Mouse (Mus musculus): ENCODE data around the gene Dmd. TPM values are rescaled to one million over a fixed set of nuclear protein-coding genes. Genes with fewer than 3 reads are reported as not detected.

Dmd gene
- polyA plus RNA-seq, 1 experiment from 2014 or later = 33.3 TPM

DNA sequence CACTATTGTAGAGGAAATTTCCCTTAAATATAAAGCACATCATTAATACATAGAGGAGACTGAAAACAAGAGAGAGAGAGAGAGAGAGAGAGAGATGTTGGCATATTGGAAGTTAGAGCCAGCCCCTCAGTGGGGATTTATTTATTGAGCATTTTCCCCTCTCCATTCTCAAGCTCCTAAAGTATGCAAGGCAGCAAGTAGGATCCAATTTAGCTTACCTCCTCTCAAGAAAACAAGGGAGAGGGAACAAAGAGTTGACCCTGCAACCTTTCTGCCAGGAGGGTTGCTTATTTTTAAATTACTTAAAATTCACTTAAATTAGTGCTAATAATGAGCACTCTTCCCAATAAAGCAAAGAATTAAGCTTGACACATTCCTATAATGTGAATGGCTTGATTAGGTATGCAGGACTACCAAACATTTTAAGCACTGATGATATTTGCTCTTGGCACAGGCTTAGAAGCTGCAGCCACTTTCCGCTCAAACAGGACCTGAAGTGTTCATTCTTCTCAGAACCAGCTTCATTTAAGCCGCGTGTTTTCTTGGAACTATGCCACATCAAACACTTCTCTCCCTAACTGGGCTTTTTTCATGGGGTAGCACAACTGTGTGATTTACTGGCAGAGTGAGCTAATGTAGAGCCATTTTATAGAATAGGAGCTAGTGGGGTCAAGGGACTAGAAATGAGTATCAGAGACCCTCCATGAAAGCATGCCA is 1566.1 kb downstream of the Dmd start:
- no peak for ATAC-seq (ENCODE audit: low FRiP score)
- Histone ChIP-seq H3K27ac (no peak overlapping the region), H3K4me1 (replicated peaks; ENCODE audit: control insufficient read depth, insufficient read depth, low read length) (no peaks in the 10 kb centered on the region), H3K36me3 (replicated peaks; ENCODE audit: control insufficient read depth, insufficient read depth) (no peaks in the 10 kb centered on the region), H3K9me3 (ENCODE audit: control insufficient read depth, low read length) (no peaks in the 10 kb centered on the region), H3K4me2 (replicated peaks) (no peak overlapping the region), H3K9ac (no peak overlapping the region), H3K4me3 (replicated peaks; ENCODE audit: low read length) (no peak overlapping the region), H3K27me3 (ENCODE audit: control insufficient read depth, insufficient read depth, low read length) (no peaks in the 10 kb centered on the region)
- 61% methylated on average over 3 of the region's 3 CpGs for WGBS
- DNase-seq (ENCODE audit: low spot score) = no peak

DNA sequence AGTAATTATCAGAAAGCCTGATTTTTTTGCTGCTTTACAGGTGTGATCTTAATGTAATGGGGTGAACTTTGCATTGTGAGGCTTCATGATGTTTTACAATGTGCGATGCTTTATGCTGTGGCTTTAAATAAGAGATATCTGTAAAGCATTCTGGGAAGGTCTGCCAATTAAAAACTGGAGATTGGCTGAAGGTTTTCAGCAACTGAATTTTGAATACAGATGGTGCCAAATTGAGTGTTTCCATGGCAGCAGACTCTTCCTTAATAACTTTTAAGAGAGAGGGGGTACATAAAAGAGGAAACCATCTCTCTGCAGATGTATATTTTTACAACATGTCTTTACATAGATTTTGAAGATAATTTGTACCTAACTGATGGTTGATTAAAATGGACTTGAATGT is 1603.3 kb downstream of the Dmd start:
- 88% methylated on average over 1 of the region's 1 CpGs for WGBS
- ATAC-seq (ENCODE audit: low FRiP score) = no peak
- Histone ChIP-seq H3K27me3 (ENCODE audit: control insufficient read depth, insufficient read depth, low read length) (no peaks in the 10 kb centered on the region), H3K9ac (no peak overlapping the region), H3K4me1 (replicated peaks; ENCODE audit: control insufficient read depth, insufficient read depth, low read length) (no peaks in the 10 kb centered on the region), H3K9me3 (ENCODE audit: control insufficient read depth, low read length) (no peaks in the 10 kb centered on the region), H3K4me2 (replicated peaks) (no peak overlapping the region), H3K27ac (no peak overlapping the region), H3K4me3 (replicated peaks; ENCODE audit: low read length) (no peak overlapping the region), H3K36me3 (replicated peaks; ENCODE audit: control insufficient read depth, insufficient read depth) (no peaks in the 10 kb centered on the region)
- no peak for DNase-seq (ENCODE audit: low spot score)

DNA sequence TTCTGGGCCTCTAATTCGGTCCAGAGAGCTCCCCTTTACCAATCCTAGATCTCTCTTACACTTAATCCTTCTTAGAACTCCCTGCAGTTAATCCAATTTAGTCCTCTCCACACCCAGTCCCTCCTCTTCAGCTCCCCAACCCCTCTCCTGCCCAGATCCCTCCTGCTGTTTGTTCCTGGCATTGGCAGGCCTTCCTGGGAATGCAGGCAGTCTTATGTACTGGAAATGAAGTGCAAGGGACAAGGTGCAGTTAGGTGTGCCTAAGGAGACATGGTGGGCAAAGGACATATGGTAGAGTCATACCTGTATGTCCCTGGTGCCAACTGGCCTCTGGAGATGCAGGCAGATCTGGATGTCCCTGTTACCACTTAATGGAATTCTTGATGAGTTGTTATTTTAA is 1604.8 kb downstream of the Dmd start:
- H3K9ac ChIP-seq = no peak overlapping the region
- WGBS = 29% methylated on average over 1 of the region's 1 CpGs
- H3K9me3 ChIP-seq (ENCODE audit: control insufficient read depth, low read length) = no peaks in the 10 kb centered on the region
- H3K27me3 ChIP-seq (ENCODE audit: control insufficient read depth, insufficient read depth, low read length) = no peaks in the 10 kb centered on the region
- DNase-seq (ENCODE audit: low spot score) = no peak
- H3K36me3 ChIP-seq (replicated peaks; ENCODE audit: control insufficient read depth, insufficient read depth) = no peaks in the 10 kb centered on the region
- no peak overlapping the region for H3K4me2 ChIP-seq (replicated peaks)
- H3K27ac ChIP-seq = no peak overlapping the region
- H3K4me1 ChIP-seq (replicated peaks; ENCODE audit: control insufficient read depth, insufficient read depth, low read length) = no peaks in the 10 kb centered on the region
- H3K4me3 ChIP-seq (replicated peaks; ENCODE audit: low read length) = no peak overlapping the region
- no peak for ATAC-seq (ENCODE audit: low FRiP score)

DNA sequence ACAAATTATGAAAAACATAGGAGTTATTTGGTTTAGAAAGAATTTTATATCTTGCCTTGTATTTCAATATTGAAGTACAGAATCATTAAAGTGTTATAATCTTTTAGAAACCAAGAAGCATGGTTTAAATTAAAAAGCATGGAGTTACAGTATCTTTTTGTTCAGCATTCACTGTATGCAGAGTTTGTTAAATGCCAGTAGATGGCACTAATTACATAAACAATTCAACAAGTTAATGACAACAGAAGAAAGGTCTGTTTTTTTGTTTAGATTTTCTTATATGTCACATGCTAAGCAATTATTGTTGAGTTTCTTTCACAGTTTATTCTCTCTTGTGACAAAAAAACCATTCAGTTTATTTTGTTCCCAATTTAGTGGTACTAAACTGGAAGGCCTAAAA is 1649.8 kb downstream of the Dmd start:
- no peak overlapping the region for H3K27ac ChIP-seq
- H3K9ac ChIP-seq = no peak overlapping the region
- no peaks in the 10 kb centered on the region for H3K9me3 ChIP-seq (ENCODE audit: control insufficient read depth, low read length)
- DNase-seq (ENCODE audit: low spot score) (peak; percentile 31), ATAC-seq (ENCODE audit: low FRiP score) (no peak)
- H3K27me3 ChIP-seq (ENCODE audit: control insufficient read depth, insufficient read depth, low read length) = no peaks in the 10 kb centered on the region
- no peaks in the 10 kb centered on the region for H3K4me1 ChIP-seq (replicated peaks; ENCODE audit: control insufficient read depth, insufficient read depth, low read length)
- no peak overlapping the region for H3K4me2 ChIP-seq (replicated peaks)
- no peak overlapping the region for H3K4me3 ChIP-seq (replicated peaks; ENCODE audit: low read length)
- H3K36me3 ChIP-seq (replicated peaks; ENCODE audit: control insufficient read depth, insufficient read depth) = no peaks in the 10 kb centered on the region

DNA sequence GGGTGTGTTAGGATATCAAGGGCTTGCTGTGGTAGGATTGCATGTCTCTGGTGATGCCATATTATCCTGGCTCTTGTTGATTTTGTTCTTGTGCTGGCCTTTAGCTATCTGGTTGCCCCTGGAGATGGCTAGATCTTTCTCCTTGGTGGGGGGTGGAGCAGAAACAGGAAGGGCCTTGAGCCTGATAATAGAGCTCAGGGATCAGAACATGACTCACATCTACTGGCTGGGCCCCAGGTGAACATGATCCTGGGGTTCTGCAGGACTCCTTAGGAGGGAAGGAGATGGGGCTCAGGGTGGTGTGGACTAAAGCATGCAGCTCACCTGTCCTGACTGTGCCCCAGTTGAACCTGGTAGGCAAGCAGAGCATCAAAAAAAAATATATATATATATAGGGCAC is 1691.8 kb downstream of the Dmd start:
- Histone ChIP-seq H3K4me1 (replicated peaks; ENCODE audit: control insufficient read depth, insufficient read depth, low read length) (no peaks in the 10 kb centered on the region), H3K27me3 (ENCODE audit: control insufficient read depth, insufficient read depth, low read length) (no peaks in the 10 kb centered on the region), H3K9me3 (ENCODE audit: control insufficient read depth, low read length) (no peaks in the 10 kb centered on the region), H3K4me2 (replicated peaks) (no peak overlapping the region), H3K27ac (no peak overlapping the region), H3K4me3 (replicated peaks; ENCODE audit: low read length) (no peak overlapping the region), H3K36me3 (replicated peaks; ENCODE audit: control insufficient read depth, insufficient read depth) (no peaks in the 10 kb centered on the region), H3K9ac (no peak overlapping the region)
- ATAC-seq (ENCODE audit: low FRiP score) (no peak), DNase-seq (ENCODE audit: low spot score) (no peak)

DNA sequence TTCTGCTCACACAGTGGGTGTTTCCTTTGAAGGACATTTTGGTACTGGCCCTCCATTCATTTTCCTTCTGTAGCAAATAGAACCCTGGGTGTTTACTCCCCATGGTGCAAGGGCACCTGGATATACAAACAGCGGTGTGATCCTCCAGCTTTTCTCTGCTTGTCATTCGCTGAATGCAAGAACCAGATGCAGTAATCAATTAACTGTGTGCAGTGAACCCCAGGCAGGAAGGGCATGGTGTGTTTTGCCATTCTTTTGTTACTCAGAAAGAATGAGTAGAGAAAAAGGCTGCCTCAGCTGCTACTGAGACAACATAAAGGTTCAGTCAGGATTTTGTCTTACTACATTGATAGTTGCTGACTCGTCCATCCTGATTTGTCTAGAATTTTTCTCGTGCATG is 1799.0 kb downstream of the Dmd start:
- Histone ChIP-seq H3K27ac (no peak overlapping the region), H3K4me2 (replicated peaks) (no peak overlapping the region), H3K4me3 (replicated peaks; ENCODE audit: low read length) (no peak overlapping the region), H3K9ac (no peak overlapping the region), H3K9me3 (ENCODE audit: control insufficient read depth, low read length) (no peaks in the 10 kb centered on the region), H3K36me3 (replicated peaks; ENCODE audit: control insufficient read depth, insufficient read depth) (no peaks in the 10 kb centered on the region), H3K4me1 (replicated peaks; ENCODE audit: control insufficient read depth, insufficient read depth, low read length) (no peaks in the 10 kb centered on the region), H3K27me3 (ENCODE audit: control insufficient read depth, insufficient read depth, low read length) (no peaks in the 10 kb centered on the region)
- DNase-seq (ENCODE audit: low spot score) (no peak), ATAC-seq (ENCODE audit: low FRiP score) (no peak)
- 34% methylated on average over 4 of the region's 4 CpGs for WGBS

DNA sequence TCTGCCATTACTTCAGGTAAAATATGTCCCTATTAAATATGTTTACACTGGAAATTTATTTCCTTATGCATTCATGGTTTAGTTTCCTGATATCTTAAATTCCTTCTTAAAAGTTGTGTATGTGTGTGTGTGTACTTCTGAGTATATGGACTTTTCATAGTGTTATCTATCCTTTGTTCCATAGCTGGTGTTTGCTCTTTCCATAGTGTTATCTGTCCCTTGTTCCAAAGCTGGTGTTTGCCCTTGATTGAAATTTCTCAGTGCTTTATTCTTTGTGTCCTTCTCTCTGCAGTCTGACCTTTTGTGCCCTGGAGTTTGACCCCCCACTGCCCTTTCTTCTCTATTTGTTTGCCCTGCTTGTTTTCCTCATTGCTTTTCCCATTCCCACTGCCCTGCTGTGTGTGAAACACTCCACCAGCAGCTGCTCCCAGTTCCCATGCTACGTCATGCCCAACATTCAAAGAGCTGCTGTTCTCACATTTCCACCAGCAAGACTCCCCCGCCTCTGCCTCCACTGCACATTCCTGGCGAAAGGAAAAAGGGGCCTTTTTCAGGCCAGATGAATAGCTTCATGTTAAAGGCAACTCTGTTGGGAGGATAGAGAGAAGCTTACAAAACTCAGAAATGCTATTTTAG is 1911.5 kb downstream of the Dmd start:
- no peak overlapping the region for H3K4me3 ChIP-seq (replicated peaks; ENCODE audit: low read length)
- DNase-seq (ENCODE audit: low spot score) (no peak), ATAC-seq (ENCODE audit: low FRiP score) (peak; percentile 66; the same call in 1 of the 2 replicates)
- no peak overlapping the region for H3K27ac ChIP-seq
- no peaks in the 10 kb centered on the region for H3K36me3 ChIP-seq (replicated peaks; ENCODE audit: control insufficient read depth, insufficient read depth)
- H3K4me2 ChIP-seq (replicated peaks) = no peak overlapping the region
- 29% methylated on average over 3 of the region's 3 CpGs for WGBS
- H3K27me3 ChIP-seq (ENCODE audit: control insufficient read depth, insufficient read depth, low read length) = 0 out of 2 replicates have a peak, but pooled peaks cover 3% of the 10 kb centered on the region
- H3K9ac ChIP-seq = no peak overlapping the region
- no peaks in the 10 kb centered on the region for H3K9me3 ChIP-seq (ENCODE audit: control insufficient read depth, low read length)
- H3K4me1 ChIP-seq (replicated peaks; ENCODE audit: control insufficient read depth, insufficient read depth, low read length) = no peaks in the 10 kb centered on the region

DNA sequence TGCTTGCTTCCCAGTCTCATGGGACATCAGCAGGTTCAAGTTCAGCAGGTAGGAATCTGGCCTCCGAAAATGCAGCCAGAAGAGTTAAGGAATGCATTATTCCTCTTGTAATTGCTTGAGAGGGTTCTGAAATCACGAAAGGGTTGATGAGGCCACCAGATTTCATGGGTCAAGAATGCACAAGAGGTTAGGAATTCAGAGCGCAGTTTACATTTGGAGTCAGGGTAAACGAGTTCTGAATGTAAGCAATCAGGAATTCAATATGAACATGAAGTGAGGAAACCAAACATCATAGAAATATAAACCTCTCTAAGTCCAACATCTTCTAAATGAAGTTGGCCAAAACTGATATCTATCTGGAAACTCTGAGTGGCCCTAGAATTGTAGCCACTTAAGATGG is 1924.4 kb downstream of the Dmd start:
- no peak for ATAC-seq (ENCODE audit: low FRiP score)
- no peaks in the 10 kb centered on the region for H3K4me1 ChIP-seq (replicated peaks; ENCODE audit: control insufficient read depth, insufficient read depth, low read length)
- H3K9me3 ChIP-seq (ENCODE audit: control insufficient read depth, low read length) = no peaks in the 10 kb centered on the region
- no peak for DNase-seq (ENCODE audit: low spot score)
- H3K9ac ChIP-seq = no peak overlapping the region
- H3K4me3 ChIP-seq (replicated peaks; ENCODE audit: low read length) = no peak overlapping the region
- no peaks in the 10 kb centered on the region for H3K36me3 ChIP-seq (replicated peaks; ENCODE audit: control insufficient read depth, insufficient read depth)
- WGBS = 72% methylated on average over 4 of the region's 4 CpGs
- no peak overlapping the region for H3K4me2 ChIP-seq (replicated peaks)
- H3K27ac ChIP-seq = no peak overlapping the region
- no peaks in the 10 kb centered on the region for H3K27me3 ChIP-seq (ENCODE audit: control insufficient read depth, insufficient read depth, low read length)

DNA sequence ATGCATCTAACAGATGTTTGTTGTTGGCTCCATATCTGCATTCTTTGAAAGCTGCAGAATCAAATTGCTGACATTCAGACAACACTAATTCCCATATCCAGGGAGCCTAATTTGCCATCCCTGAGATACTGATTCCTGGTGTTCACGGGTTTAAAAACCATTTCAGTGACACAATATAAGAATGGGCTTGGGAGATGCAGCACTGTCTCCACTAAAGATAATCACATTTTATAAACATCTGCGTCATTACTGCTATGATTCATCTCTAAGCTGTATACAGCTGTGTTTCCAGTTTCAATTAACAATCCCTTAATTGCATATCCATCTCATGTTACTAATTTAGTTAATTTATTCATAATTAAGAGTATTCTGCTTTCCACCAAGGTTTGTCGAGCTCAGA is 1929.5 kb downstream of the Dmd start:
- no peak overlapping the region for H3K4me3 ChIP-seq (replicated peaks; ENCODE audit: low read length)
- no peaks in the 10 kb centered on the region for H3K27me3 ChIP-seq (ENCODE audit: control insufficient read depth, insufficient read depth, low read length)
- H3K9me3 ChIP-seq (ENCODE audit: control insufficient read depth, low read length) = no peaks in the 10 kb centered on the region
- ATAC-seq (ENCODE audit: low FRiP score) (peak; percentile 72; the same call in 1 of the 2 replicates), DNase-seq (ENCODE audit: low spot score) (no peak)
- WGBS = 55% methylated on average over 3 of the region's 3 CpGs
- H3K27ac ChIP-seq = no peak overlapping the region
- no peak overlapping the region for H3K4me2 ChIP-seq (replicated peaks)
- H3K4me1 ChIP-seq (replicated peaks; ENCODE audit: control insufficient read depth, insufficient read depth, low read length) = no peaks in the 10 kb centered on the region
- H3K9ac ChIP-seq = no peak overlapping the region
- H3K36me3 ChIP-seq (replicated peaks; ENCODE audit: control insufficient read depth, insufficient read depth) = no peaks in the 10 kb centered on the region

All from hindbrain, embryonic 14.5 days (tissue).